Mouse (Mus musculus): Measurements from ENCODE around the gene Zfp839. TPM values are rescaled to one million over a fixed set of nuclear protein-coding genes. Genes with fewer than 3 reads are reported as not detected.

The Zfp839 gene
- polyA plus RNA-seq, 1 experiment from 2014 or later: 1.5 TPM

DNA sequence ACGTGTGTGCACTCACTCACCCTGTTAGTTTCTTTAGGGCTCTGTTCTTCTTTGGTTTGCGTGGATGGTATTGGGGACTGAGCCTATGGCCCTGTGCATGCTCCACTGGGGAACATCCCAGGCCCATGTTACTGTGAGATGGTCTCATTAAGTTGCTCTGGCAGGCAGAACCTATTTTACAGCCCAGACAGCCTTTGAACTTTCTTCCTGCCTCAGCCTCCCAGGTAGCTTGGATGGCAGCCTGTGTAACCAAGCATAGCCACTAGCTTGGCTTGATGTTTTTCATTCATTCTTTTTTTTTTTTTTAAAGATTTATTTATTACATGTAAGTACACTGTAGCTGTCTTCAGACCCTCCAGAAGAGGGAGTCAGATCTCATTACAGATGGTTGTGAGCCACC is 35.2 kb downstream of the Zfp839 start:
- H3K27ac ChIP-seq (ENCODE audit: low read length): no peak overlapping the region
- no peak overlapping the region for H3K9ac ChIP-seq (ENCODE audit: low read depth, low read length)
- no peak overlapping the region for H3K4me2 ChIP-seq (ENCODE audit: low read depth, low read length)
- peaks cover 22% of the 10 kb centered on the region for H3K4me1 ChIP-seq (ENCODE audit: control insufficient read depth, low read depth, low read length)
- H3K4me3 ChIP-seq (ENCODE audit: low read depth, low read length): no peak overlapping the region
- WGBS (ENCODE audit: insufficient replicate concordance): 82% methylated on average over 2 of the region's 2 CpGs
- no peaks in the 10 kb centered on the region for H3K9me3 ChIP-seq (replicated peaks; ENCODE audit: control insufficient read depth, low read length)
- H3K36me3 ChIP-seq (ENCODE audit: control insufficient read depth, insufficient read depth): peaks cover 4% of the 10 kb centered on the region; the same call in 1 of the 2 replicates
- no peaks in the 10 kb centered on the region for H3K27me3 ChIP-seq (ENCODE audit: control insufficient read depth, insufficient read depth, low read depth, low read length)
- ATAC-seq (ENCODE audit: low read depth): no peak

DNA sequence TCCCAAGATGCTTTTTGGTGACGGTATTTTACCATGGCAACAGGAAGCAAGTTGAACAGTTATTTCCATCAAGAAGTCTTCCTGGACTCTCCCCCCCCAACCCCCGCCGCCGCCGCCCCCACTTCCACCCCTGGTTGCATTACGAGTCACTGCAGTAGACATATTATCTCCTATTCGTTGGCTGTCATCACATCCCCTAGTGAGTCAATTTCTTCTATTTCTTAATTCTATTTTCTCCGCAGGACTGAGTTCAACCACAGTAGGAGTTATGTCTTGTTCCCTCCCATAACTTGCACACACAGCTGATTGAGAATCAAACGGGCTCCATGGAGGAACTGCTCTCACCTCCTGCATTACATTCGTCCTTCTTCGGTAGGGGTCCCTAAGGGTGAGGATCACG is 38.1 kb downstream of the Zfp839 start:
- Histone ChIP-seq H3K9me3 (replicated peaks; ENCODE audit: control insufficient read depth, low read length) (no peaks in the 10 kb centered on the region), H3K4me2 (ENCODE audit: low read depth, low read length) (peak overlapping the region; percentile 97), H3K27me3 (ENCODE audit: control insufficient read depth, insufficient read depth, low read depth, low read length) (no peaks in the 10 kb centered on the region), H3K36me3 (ENCODE audit: control insufficient read depth, insufficient read depth) (no peaks in the 10 kb centered on the region), H3K27ac (ENCODE audit: low read length) (peak overlapping the region; percentile 50; the same call in 1 of the 2 replicates), H3K9ac (ENCODE audit: low read depth, low read length) (peak overlapping the region; percentile 71), H3K4me3 (ENCODE audit: low read depth, low read length) (peak overlapping the region; percentile 71), H3K4me1 (ENCODE audit: control insufficient read depth, low read depth, low read length) (peaks cover 37% of the 10 kb centered on the region)
- ATAC-seq (ENCODE audit: low read depth): no peak
- WGBS (ENCODE audit: insufficient replicate concordance): 12% methylated on average over 12 of the region's 12 CpGs

DNA sequence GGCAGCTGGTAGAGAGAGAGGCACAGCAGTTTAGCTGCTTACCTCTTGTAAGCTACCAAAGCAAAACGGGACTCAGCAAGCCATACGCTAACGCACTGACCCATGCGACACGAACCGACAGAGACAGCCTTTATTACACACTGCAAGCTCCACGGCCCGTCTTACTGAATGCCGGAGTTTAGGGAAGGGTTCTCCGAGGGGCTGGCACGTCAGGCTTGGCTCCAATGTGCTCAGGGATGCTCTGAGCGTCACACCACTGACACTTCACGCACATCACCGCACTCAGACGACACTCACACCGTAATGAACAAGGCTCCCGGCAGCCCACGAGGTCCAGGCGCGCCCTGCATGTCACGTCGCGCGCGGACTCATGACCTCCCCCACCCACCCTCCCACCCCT is 38.6 kb downstream of the Zfp839 start:
- H3K4me3 ChIP-seq (ENCODE audit: low read depth, low read length): peak overlapping the region; percentile 71
- no peaks in the 10 kb centered on the region for H3K27me3 ChIP-seq (ENCODE audit: control insufficient read depth, insufficient read depth, low read depth, low read length)
- 0% methylated on average over 25 of the region's 25 CpGs for WGBS (ENCODE audit: insufficient replicate concordance)
- peaks cover 37% of the 10 kb centered on the region for H3K4me1 ChIP-seq (ENCODE audit: control insufficient read depth, low read depth, low read length)
- H3K9ac ChIP-seq (ENCODE audit: low read depth, low read length): peak overlapping the region; percentile 71
- ATAC-seq (ENCODE audit: low read depth): peak; percentile 9
- H3K27ac ChIP-seq (ENCODE audit: low read length): peak overlapping the region; percentile 50
- no peaks in the 10 kb centered on the region for H3K36me3 ChIP-seq (ENCODE audit: control insufficient read depth, insufficient read depth)
- peak overlapping the region; percentile 97 for H3K4me2 ChIP-seq (ENCODE audit: low read depth, low read length)
- H3K9me3 ChIP-seq (replicated peaks; ENCODE audit: control insufficient read depth, low read length): no peaks in the 10 kb centered on the region

DNA sequence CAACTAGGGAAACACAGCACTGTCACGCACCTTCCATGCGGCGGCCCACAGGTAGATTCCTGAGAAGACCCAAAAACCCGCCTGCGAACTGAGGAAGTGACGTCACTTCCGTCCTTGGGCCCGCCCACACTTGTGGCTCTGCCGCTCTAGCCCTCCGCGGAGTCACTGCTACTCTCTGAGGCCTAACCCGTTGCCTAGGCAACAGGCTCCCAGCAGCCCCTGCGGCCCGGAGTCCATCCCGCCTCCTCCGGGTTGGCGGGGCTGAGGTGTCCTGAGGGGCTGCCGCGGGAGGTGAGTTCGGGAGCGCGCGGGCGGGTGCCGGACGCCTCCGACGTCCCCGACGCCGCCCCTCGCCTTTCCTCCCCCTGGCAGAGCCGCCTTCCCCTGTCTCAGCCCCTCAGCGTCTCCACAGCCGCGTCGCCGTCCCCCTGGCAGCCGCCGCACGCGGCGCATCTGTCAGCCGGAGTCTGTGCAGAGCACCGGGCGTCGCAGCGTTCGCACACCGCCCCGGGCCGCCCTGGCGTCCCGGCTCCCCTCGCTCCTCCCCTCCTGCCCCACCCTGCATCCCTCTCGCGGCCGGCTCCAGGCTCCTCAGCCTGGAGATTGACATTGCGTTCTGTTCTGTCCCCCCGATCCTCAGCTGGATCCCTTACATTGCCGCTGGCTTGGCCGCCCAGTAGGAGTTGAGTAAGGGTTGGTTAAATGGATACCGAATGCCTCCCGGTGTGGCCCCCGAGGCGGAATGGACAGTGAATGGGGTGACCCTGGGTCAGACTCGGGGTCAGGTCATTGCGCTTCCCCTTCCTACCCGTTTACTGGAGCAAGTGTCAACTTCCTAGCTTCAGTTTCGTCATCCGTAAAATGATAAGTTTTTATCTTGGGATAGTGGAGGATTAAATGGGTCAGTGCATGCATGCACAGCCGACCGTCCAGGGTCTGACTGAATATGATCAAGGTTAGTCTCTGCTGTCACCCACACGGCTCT is 39.3 kb downstream of the Zfp839 start, which contains the start of the genes Cinp and Tecpr2:
Gene Cinp (minus strand): TSS at position 110 of the 985 bp plus-strand sequence.
Gene Tecpr2 (plus strand): TSS at position 229 of the 985 bp plus-strand sequence.
- peak within 1 kb of the TSS; percentile 95 for H3K27ac ChIP-seq (ENCODE audit: low read length)
- H3K9me3 ChIP-seq (replicated peaks; ENCODE audit: control insufficient read depth, low read length): no peaks in the 10 kb centered on the region
- no peaks in the 10 kb centered on the region for H3K27me3 ChIP-seq (ENCODE audit: control insufficient read depth, insufficient read depth, low read depth, low read length)
- H3K4me3 ChIP-seq (ENCODE audit: low read depth, low read length): peak within 1 kb of the TSS; percentile 71
- under 1% methylated on average over 71 of the region's 74 CpGs for WGBS (ENCODE audit: insufficient replicate concordance)
- H3K9ac ChIP-seq (ENCODE audit: low read depth, low read length): peak within 1 kb of the TSS; percentile 71
- H3K4me2 ChIP-seq (ENCODE audit: low read depth, low read length): peak within 1 kb of the TSS; percentile 97
- H3K4me1 ChIP-seq (ENCODE audit: control insufficient read depth, low read depth, low read length): peaks cover 37% of the 10 kb centered on the region
- no peaks in the 10 kb centered on the region for H3K36me3 ChIP-seq (ENCODE audit: control insufficient read depth, insufficient read depth)
- ATAC-seq (ENCODE audit: low read depth): peak; percentile 97

DNA sequence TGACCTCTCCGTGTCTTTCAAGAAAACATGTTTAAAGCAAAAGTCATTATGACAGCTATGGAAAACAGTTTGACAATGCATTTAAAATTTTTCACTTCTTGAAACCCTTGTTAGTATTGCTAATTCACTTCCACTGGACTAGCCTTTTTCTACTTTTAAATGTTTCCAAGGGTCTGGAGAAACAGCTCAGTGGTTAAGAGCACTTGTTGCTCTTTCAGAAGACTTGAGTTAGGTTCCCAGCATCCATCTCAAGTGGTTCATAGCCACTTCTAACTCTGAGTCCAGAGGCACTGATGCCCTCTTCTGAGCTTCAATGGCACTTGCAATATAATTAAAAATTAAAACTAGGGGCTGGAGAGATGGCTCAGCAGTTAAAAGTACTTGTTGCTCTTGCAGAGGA is 41.8 kb downstream of the Zfp839 start:
- H3K9ac ChIP-seq (ENCODE audit: low read depth, low read length): no peak overlapping the region
- H3K4me2 ChIP-seq (ENCODE audit: low read depth, low read length): no peak overlapping the region
- H3K9me3 ChIP-seq (replicated peaks; ENCODE audit: control insufficient read depth, low read length): no peaks in the 10 kb centered on the region
- H3K27ac ChIP-seq (ENCODE audit: low read length): no peak overlapping the region
- no peak for ATAC-seq (ENCODE audit: low read depth)
- no peaks in the 10 kb centered on the region for H3K36me3 ChIP-seq (ENCODE audit: control insufficient read depth, insufficient read depth)
- 47% methylated on average over 1 of the region's 1 CpGs for WGBS (ENCODE audit: insufficient replicate concordance)
- no peak overlapping the region for H3K4me3 ChIP-seq (ENCODE audit: low read depth, low read length)
- H3K4me1 ChIP-seq (ENCODE audit: control insufficient read depth, low read depth, low read length): peaks cover 33% of the 10 kb centered on the region
- H3K27me3 ChIP-seq (ENCODE audit: control insufficient read depth, insufficient read depth, low read depth, low read length): no peaks in the 10 kb centered on the region

DNA sequence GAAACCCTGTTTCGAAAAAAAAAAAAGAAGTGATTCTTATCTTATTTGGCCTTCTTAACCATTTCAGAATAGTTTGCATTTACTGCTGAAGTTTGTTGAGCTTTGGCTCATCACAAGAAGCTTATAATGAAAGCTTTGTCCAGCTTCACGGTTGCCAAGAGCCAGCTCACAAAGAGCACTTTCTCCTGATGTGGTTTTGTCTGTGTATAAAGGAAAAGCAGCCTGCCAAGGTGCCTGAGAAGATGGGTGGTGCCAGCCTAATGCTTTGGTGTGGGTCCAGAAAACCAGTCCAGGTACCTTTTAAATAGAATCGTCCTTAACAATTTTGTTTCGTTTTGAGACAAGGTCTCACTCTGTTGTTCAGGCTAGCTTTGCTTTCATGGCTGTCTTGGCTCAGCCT is 52.1 kb downstream of the Zfp839 start:
- no peaks in the 10 kb centered on the region for H3K36me3 ChIP-seq (ENCODE audit: control insufficient read depth, insufficient read depth)
- no peak overlapping the region for H3K27ac ChIP-seq (ENCODE audit: low read length)
- 69% methylated on average over 4 of the region's 4 CpGs for WGBS (ENCODE audit: insufficient replicate concordance)
- H3K27me3 ChIP-seq (ENCODE audit: control insufficient read depth, insufficient read depth, low read depth, low read length): no peaks in the 10 kb centered on the region
- H3K4me3 ChIP-seq (ENCODE audit: low read depth, low read length): no peak overlapping the region
- H3K9me3 ChIP-seq (replicated peaks; ENCODE audit: control insufficient read depth, low read length): no peaks in the 10 kb centered on the region
- no peak overlapping the region for H3K9ac ChIP-seq (ENCODE audit: low read depth, low read length)
- ATAC-seq (ENCODE audit: low read depth): no peak
- no peak overlapping the region for H3K4me2 ChIP-seq (ENCODE audit: low read depth, low read length)
- H3K4me1 ChIP-seq (ENCODE audit: control insufficient read depth, low read depth, low read length): no peaks in the 10 kb centered on the region

DNA sequence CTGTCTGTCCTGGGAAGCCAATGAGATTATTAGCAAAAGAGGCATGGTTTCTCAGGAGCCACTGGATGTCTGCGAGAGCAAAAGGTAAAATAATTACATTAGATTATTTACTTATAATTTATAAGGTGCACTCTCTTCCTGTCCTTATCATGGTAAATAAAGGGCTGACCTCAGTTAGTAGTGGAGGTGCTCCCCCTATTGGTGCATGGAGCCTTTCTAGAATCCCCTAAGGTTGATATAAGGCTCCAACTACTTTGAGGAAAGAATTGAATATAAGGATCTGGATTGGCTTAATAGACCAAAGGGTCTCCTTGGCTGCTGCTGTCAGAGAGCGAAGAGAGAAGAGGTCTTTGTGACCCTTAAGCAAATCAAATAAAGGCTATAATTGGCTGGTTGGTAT is 53.5 kb downstream of the Zfp839 start:
- Histone ChIP-seq H3K27me3 (ENCODE audit: control insufficient read depth, insufficient read depth, low read depth, low read length) (no peaks in the 10 kb centered on the region), H3K4me3 (ENCODE audit: low read depth, low read length) (no peak overlapping the region), H3K4me1 (ENCODE audit: control insufficient read depth, low read depth, low read length) (no peaks in the 10 kb centered on the region), H3K36me3 (ENCODE audit: control insufficient read depth, insufficient read depth) (no peaks in the 10 kb centered on the region), H3K9ac (ENCODE audit: low read depth, low read length) (no peak overlapping the region), H3K4me2 (ENCODE audit: low read depth, low read length) (no peak overlapping the region), H3K27ac (ENCODE audit: low read length) (no peak overlapping the region), H3K9me3 (replicated peaks; ENCODE audit: control insufficient read depth, low read length) (no peaks in the 10 kb centered on the region)
- ATAC-seq (ENCODE audit: low read depth): no peak
- WGBS (ENCODE audit: insufficient replicate concordance): 66% methylated on average over 2 of the region's 2 CpGs

DNA sequence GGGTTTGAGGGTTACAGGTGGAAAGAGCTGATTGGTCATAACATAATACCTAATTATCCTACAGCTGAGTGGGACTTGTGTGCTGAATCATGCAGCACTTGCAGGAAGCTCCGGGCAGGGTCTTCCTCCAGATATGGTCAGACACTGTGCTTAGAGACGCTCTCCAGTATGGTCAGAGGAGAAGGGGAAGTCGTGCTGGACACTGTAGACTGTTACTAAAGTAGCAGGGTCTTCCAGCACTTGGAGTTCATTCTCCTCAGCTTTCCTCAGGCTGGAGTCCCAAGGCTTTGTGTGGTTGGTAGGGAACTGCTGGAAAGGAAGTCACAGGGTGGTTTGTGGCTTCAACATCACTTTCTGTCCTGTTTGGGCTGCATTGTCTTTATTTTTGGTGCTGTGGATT is 57.8 kb downstream of the Zfp839 start:
- Histone ChIP-seq H3K27ac (ENCODE audit: low read length) (no peak overlapping the region), H3K9ac (ENCODE audit: low read depth, low read length) (no peak overlapping the region), H3K27me3 (ENCODE audit: control insufficient read depth, insufficient read depth, low read depth, low read length) (no peaks in the 10 kb centered on the region), H3K9me3 (replicated peaks; ENCODE audit: control insufficient read depth, low read length) (no peaks in the 10 kb centered on the region), H3K36me3 (ENCODE audit: control insufficient read depth, insufficient read depth) (no peaks in the 10 kb centered on the region), H3K4me2 (ENCODE audit: low read depth, low read length) (no peak overlapping the region), H3K4me1 (ENCODE audit: control insufficient read depth, low read depth, low read length) (no peaks in the 10 kb centered on the region), H3K4me3 (ENCODE audit: low read depth, low read length) (no peak overlapping the region)
- WGBS (ENCODE audit: insufficient replicate concordance): 20% methylated on average over 3 of the region's 3 CpGs
- no peak for ATAC-seq (ENCODE audit: low read depth)

DNA sequence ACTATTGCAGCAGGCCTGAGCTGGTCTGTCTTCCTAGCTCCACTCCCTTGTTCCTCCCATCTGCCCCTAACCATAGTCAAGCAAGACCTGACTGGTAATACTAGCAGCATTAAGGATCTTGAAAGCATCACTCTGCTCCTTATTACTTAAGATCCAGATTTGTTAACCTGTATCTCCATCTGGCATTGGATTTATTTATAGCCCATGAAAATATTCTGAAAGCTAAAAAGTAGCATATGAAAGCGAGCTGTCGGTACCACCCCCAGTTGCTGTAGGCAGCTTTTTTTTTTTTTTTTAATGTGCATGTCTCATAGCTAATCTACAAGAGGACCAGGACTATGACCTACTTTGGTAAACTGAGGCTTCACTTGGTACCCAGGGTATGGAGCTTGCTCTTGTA is 59.9 kb downstream of the Zfp839 start:
- 81% methylated on average over 2 of the region's 2 CpGs for WGBS (ENCODE audit: insufficient replicate concordance)
- Histone ChIP-seq H3K27ac (ENCODE audit: low read length) (no peak overlapping the region), H3K9me3 (replicated peaks; ENCODE audit: control insufficient read depth, low read length) (no peaks in the 10 kb centered on the region)

More for the DNA sequence above, 59.9 kb downstream of the Zfp839 start:
- Histone ChIP-seq H3K4me3 (ENCODE audit: low read depth, low read length) (no peak overlapping the region), H3K4me2 (ENCODE audit: low read depth, low read length) (no peak overlapping the region), H3K27me3 (ENCODE audit: control insufficient read depth, insufficient read depth, low read depth, low read length) (no peaks in the 10 kb centered on the region), H3K36me3 (ENCODE audit: control insufficient read depth, insufficient read depth) (no peaks in the 10 kb centered on the region), H3K4me1 (ENCODE audit: control insufficient read depth, low read depth, low read length) (no peaks in the 10 kb centered on the region), H3K9ac (ENCODE audit: low read depth, low read length) (no peak overlapping the region)
- no peak for ATAC-seq (ENCODE audit: low read depth)

Measured in liver, embryonic 16.5 days (tissue).